Mouse (Mus musculus): Measurements from ENCODE around the gene Cabp2.

Cabp2 gene

GRCm38 (mm10) chr19:4103792-4104191 is 22.4 kb downstream of the Cabp2 start:
- no peak for DNase-seq

GRCm38 (mm10) chr19:4104675-4105194 is 23.4 kb downstream of the Cabp2 start:
- DNase-seq, result peak; percentile 58

GRCm38 (mm10) chr19:4106654-4107053 is 25.3 kb downstream of the Cabp2 start:
- no peak for DNase-seq

GRCm38 (mm10) chr19:4108535-4108934 is 27.2 kb downstream of the Cabp2 start:
- no peak for DNase-seq

- DNase-seq, result peak; percentile 56
Observed at GRCm38 (mm10) chr19:4112063-4112960, 30.9 kb downstream of the Cabp2 start.

GRCm38 (mm10) chr19:4113186-4113805 is 31.9 kb downstream of the Cabp2 start:
- peak; percentile 95 for DNase-seq

GRCm38 (mm10) chr19:4113806-4114230 is 32.4 kb downstream of the Cabp2 start:
- DNase-seq, result no peak

GRCm38 (mm10) chr19:4114551-4114950 is 33.2 kb downstream of the Cabp2 start:
- peak; percentile 50 for DNase-seq

GRCm38 (mm10) chr19:4115144-4115543 is 33.8 kb downstream of the Cabp2 start:
- peak; percentile 63 for DNase-seq

- peak; percentile 50 for DNase-seq
Observed at GRCm38 (mm10) chr19:4115816-4116215, 34.4 kb downstream of the Cabp2 start.

GRCm38 (mm10) chr19:4117006-4117405 is 35.6 kb downstream of the Cabp2 start:
- DNase-seq, result no peak

GRCm38 (mm10) chr19:4118350-4118749 is 37.0 kb downstream of the Cabp2 start:
- DNase-seq, result no peak

- DNase-seq, result peak; percentile 57
Observed at GRCm38 (mm10) chr19:4119716-4120487, 38.5 kb downstream of the Cabp2 start.

- peak; percentile 62 for DNase-seq
Observed at GRCm38 (mm10) chr19:4120496-4120895, 39.1 kb downstream of the Cabp2 start.

GRCm38 (mm10) chr19:4121097-4121805 is 39.9 kb downstream of the Cabp2 start:
- DNase-seq, result peak; percentile 99

- DNase-seq, result peak; percentile 48
Observed at GRCm38 (mm10) chr19:4121896-4122295, 40.5 kb downstream of the Cabp2 start.

- DNase-seq, result no peak
Observed at GRCm38 (mm10) chr19:4122411-4123370, 41.3 kb downstream of the Cabp2 start.

- DNase-seq, result peak; percentile 57
Observed at GRCm38 (mm10) chr19:4124432-4124831, 43.1 kb downstream of the Cabp2 start.

GRCm38 (mm10) chr19:4125268-4125667 is 43.9 kb downstream of the Cabp2 start:
- peak; percentile 68 for DNase-seq

- peak; percentile 99 for DNase-seq
Observed at GRCm38 (mm10) chr19:4125741-4126696, 44.6 kb downstream of the Cabp2 start, which contains the start of gene Aip. Gene Aip (minus strand): TSS chr19:4125858.

Data from cerebellum, adult 9-11 months (tissue).